In genomic region chr11:75044333-75044732, GRCm38 (mm10) we compare ENCODE assay signal across 13 mouse cellular contexts.
DNase-seq lines count a peak whose midpoint lies in the region; ATAC-seq lines count a peak whose summit lies in the region.
"Had no signal": no experiment of that assay in that cellular context is flagged by ENCODE, and none has a peak within 500 bp of the region (broad histone marks: within the 10 kb centered on the region; RNA-seq: fewer than 3 reads in every experiment).

No protein-coding gene starts in this region.

- no peak overlapping the region for H3K4me3 ChIP-seq in lung, embryonic 16.5 days (ENCODE audit: low read length)
- H3K4me3 ChIP-seq in heart, embryonic 16.5 days (ENCODE audit: low read length), result no peak overlapping the region
- no peak overlapping the region for H3K4me3 ChIP-seq in stomach, embryonic 14.5 days (ENCODE audit: low read depth, low read length)
- no peak overlapping the region for H3K4me3 ChIP-seq in forebrain, embryonic 13.5 days
- H3K4me3 ChIP-seq: forebrain, embryonic 10.5 days; midbrain, embryonic 15.5 days had no signal

- H3K9me3 ChIP-seq in lung, embryonic 16.5 days (ENCODE audit: control insufficient read depth, low read length), result no peaks in the 10 kb centered on the region
- H3K9me3 ChIP-seq in heart, embryonic 16.5 days (replicated peaks; ENCODE audit: control insufficient read depth, low read length), result no peaks in the 10 kb centered on the region
- no peaks in the 10 kb centered on the region for H3K9me3 ChIP-seq in stomach, embryonic 14.5 days (ENCODE audit: control insufficient read depth, low read depth, low read length)
- no peaks in the 10 kb centered on the region for H3K9me3 ChIP-seq in forebrain, embryonic 13.5 days (replicated peaks)
- H3K9me3 ChIP-seq: forebrain, embryonic 10.5 days; midbrain, embryonic 15.5 days had no signal

- H3K36me3 ChIP-seq in lung, embryonic 16.5 days (ENCODE audit: control insufficient read depth, insufficient read depth, low read length), result peaks cover 7% of the 10 kb centered on the region; the same call in 1 of the 2 replicates
- H3K36me3 ChIP-seq in heart, embryonic 16.5 days (ENCODE audit: control insufficient read depth, insufficient read depth), result peaks cover 5% of the 10 kb centered on the region; the same call in 1 of the 2 replicates
- H3K36me3 ChIP-seq in stomach, embryonic 14.5 days (ENCODE audit: control insufficient read depth, insufficient read depth, low read length), result peaks cover 11% of the 10 kb centered on the region; the same call in 1 of the 2 replicates
- H3K36me3 ChIP-seq in forebrain, embryonic 13.5 days (ENCODE audit: poor library complexity, severe bottlenecking), result peaks cover 45% of the 10 kb centered on the region

- WGBS in lung, embryonic 16.5 days, result 81% methylated on average over 3 of the region's 3 CpGs
- 73% methylated on average over 3 of the region's 3 CpGs for WGBS in heart, embryonic 16.5 days
- 47% methylated on average over 3 of the region's 3 CpGs for WGBS in stomach, embryonic 14.5 days
- 90% methylated on average over 3 of the region's 3 CpGs for whole genome bisulfite sequencing in forebrain, embryonic 13.5 days

- H3K4me2 ChIP-seq in lung, embryonic 16.5 days (ENCODE audit: low read depth, low read length), result no peak overlapping the region
- H3K4me2 ChIP-seq in heart, embryonic 16.5 days (ENCODE audit: low read depth, low read length), result no peak overlapping the region
- no peak overlapping the region for H3K4me2 ChIP-seq in stomach, embryonic 14.5 days (replicated peaks; ENCODE audit: low read depth, low read length)
- H3K4me2 ChIP-seq in forebrain, embryonic 13.5 days, result no peak overlapping the region
- H3K4me2 ChIP-seq: midbrain, embryonic 15.5 days had no signal

- peak; percentile 43 to 58 for DNase-seq in heart, adult 18-20 months
- DNase-seq in heart, adult 8-10 months (ENCODE audit: low spot score), result no peak
- DNase-seq in lung, postnatal 14 days, result no peak
- no peak for DNase-seq in spleen, postnatal 36 days (ENCODE audit: low spot score in 2 of 2)
- DNase-seq: adrenal gland, adult 2 months; liver, postnatal 0 days; right cerebral cortex, postnatal 14 days had no signal

- H3K27ac ChIP-seq in lung, embryonic 16.5 days (ENCODE audit: low read length), result 0 out of 2 replicates have a peak overlapping the region, but pooled peaks have one; percentile 16
- peak overlapping the region; percentile 56 for H3K27ac ChIP-seq in heart, embryonic 16.5 days (ENCODE audit: low read length)
- H3K27ac ChIP-seq in stomach, embryonic 14.5 days (ENCODE audit: low read length), result peak overlapping the region; percentile 68
- no peak overlapping the region for H3K27ac ChIP-seq in forebrain, embryonic 13.5 days
- H3K27ac ChIP-seq: forebrain, embryonic 10.5 days; midbrain, embryonic 15.5 days had no signal

- no peaks in the 10 kb centered on the region for H3K27me3 ChIP-seq in lung, embryonic 16.5 days (ENCODE audit: control insufficient read depth, insufficient read depth, low read depth, low read length)
- H3K27me3 ChIP-seq in heart, embryonic 16.5 days (ENCODE audit: control insufficient read depth, insufficient read depth, low read length), result no peaks in the 10 kb centered on the region
- H3K27me3 ChIP-seq in stomach, embryonic 14.5 days (ENCODE audit: control insufficient read depth, insufficient read depth, low read length), result no peaks in the 10 kb centered on the region
- H3K27me3 ChIP-seq in forebrain, embryonic 13.5 days, result no peaks in the 10 kb centered on the region
- H3K27me3 ChIP-seq: midbrain, embryonic 15.5 days had no signal

- H3K4me1 ChIP-seq in lung, embryonic 16.5 days (replicated peaks; ENCODE audit: control insufficient read depth, insufficient read depth, low read length), result peaks cover 35% of the 10 kb centered on the region
- H3K4me1 ChIP-seq in heart, embryonic 16.5 days (ENCODE audit: control insufficient read depth, insufficient read depth, low read length), result peaks cover 26% of the 10 kb centered on the region
- peaks cover 36% of the 10 kb centered on the region for H3K4me1 ChIP-seq in stomach, embryonic 14.5 days (ENCODE audit: control insufficient read depth, insufficient read depth, low read length)
- H3K4me1 ChIP-seq in forebrain, embryonic 13.5 days, result peaks cover 14% of the 10 kb centered on the region
- H3K4me1 ChIP-seq: midbrain, embryonic 15.5 days had no signal

- no peak for ATAC-seq in lung, embryonic 16.5 days (ENCODE audit: low read depth)
- ATAC-seq in heart, embryonic 16.5 days (replicated peaks; ENCODE audit: extremely low read depth, insufficient read depth, low FRiP score), result no peak
- ATAC-seq in stomach, embryonic 14.5 days (ENCODE audit: insufficient number of reproducible peaks, insufficient read depth, low FRiP score, low read depth), result no peak
- no peak for ATAC-seq in forebrain, embryonic 13.5 days
- ATAC-seq: liver, postnatal 0 days; midbrain, embryonic 15.5 days had no signal

- no peak overlapping the region for H3K9ac ChIP-seq in lung, embryonic 16.5 days (ENCODE audit: low read length)
- no peak overlapping the region for H3K9ac ChIP-seq in heart, embryonic 16.5 days (ENCODE audit: low read length)
- no peak overlapping the region for H3K9ac ChIP-seq in stomach, embryonic 14.5 days (replicated peaks; ENCODE audit: low read depth, low read length)
- H3K9ac ChIP-seq in forebrain, embryonic 13.5 days, result no peak overlapping the region
- H3K9ac ChIP-seq: liver, postnatal 0 days; midbrain, embryonic 15.5 days had no signal

Comparison
In these comparisons a context has a peak if more than half of its experiments do, and no peak if none do; other contexts are left out.
1. DNase-seq: peak in heart, adult 18-20 months (2 of 2); none in heart, adult 8-10 months (single experiment), lung, postnatal 14 days (single experiment) and spleen, postnatal 36 days (0 of 2).